Mouse (Mus musculus) cortical plate, adult 2 months (tissue): ENCODE results near the gene Zup1. TPM values are rescaled to one million over a fixed set of nuclear protein-coding genes. Genes with fewer than 3 reads are reported as not detected.
"Not testable (repeated sequence)": the region's sequence is repeated elsewhere in the genome, so short reads cannot be mapped to it uniquely, and the experiment has no call there.

ENCODE experiments used
- H3K27ac ChIP-seq: fragments of 200-500 bp; 2 replicates; pipeline ENCODE4 v1.5.1; 2012; ENCODE audit warnings: low read length, control low read depth, inconsistent platforms; ENCODE audit not compliant: insufficient read depth
- H3K4me1 ChIP-seq: fragments of 200-500 bp; 2 replicates; pipeline ENCODE4 v1.6.1; 2011; ENCODE audit warnings: low read length; ENCODE audit not compliant: control insufficient read depth, insufficient read depth
- H3K4me3 ChIP-seq: fragments of 200-500 bp; 2 replicates; pipeline ENCODE4 v1.5.1; 2011; ENCODE audit warnings: mild to moderate bottlenecking, low read length, control low read depth; ENCODE audit not compliant: insufficient read depth
- CTCF ChIP-seq: fragments of 200-500 bp; IDR thresholded peaks from 2 replicates; pipeline ENCODE4 v1.5.1; 2011; ENCODE audit warnings: mild to moderate bottlenecking, control low read depth, low read length; ENCODE audit not compliant: insufficient read depth; ENCODE audit errors: extremely low read depth
- POLR2A ChIP-seq: fragments of 200-500 bp; IDR thresholded peaks from 2 replicates; pipeline ENCODE4 v1.6.1; 2011; ENCODE audit warnings: mild to moderate bottlenecking, low read length, control low read depth; ENCODE audit not compliant: insufficient read depth; ENCODE audit errors: extremely low read depth
- polyA plus RNA-seq: library from polyadenylated mRNA; depleted of rRNA; stranded (reverse); fragments of >200 nt; gene quantifications from 2 replicates; pipeline ENCODE4 v1.2.3, GENCODE M21; 2012; rRNA removed

Gene Zup1
- polyA plus RNA-seq, 1 experiment: 8.0 TPM

GRCm38 (mm10) chr10:33904530-33905481 is 46.3 kb downstream of the Zup1 start, which contains the start of gene Rsph4a:
Rsph4a (plus strand) TSS chr10:33905111.
- Histone ChIP-seq H3K4me3 (peak within 1 kb of the TSS; percentile 63), H3K27ac (no peak within 1 kb of the TSS), H3K4me1 (no peaks in the 10 kb centered on the region)
- no peak for TF ChIP-seq POLR2A
- no peak for TF ChIP-seq CTCF

- H3K4me3 ChIP-seq, H3K4me1 ChIP-seq, H3K27ac ChIP-seq: not testable (repeated sequence)
These were observed 49.5 kb downstream of the Zup1 start for GRCm38 (mm10) chr10:33901520-33901919.

GRCm38 (mm10) chr10:33882411-33882810 is 68.7 kb downstream of the Zup1 start:
- not testable (repeated sequence) for H3K4me3 ChIP-seq, H3K27ac ChIP-seq, H3K4me1 ChIP-seq

GRCm38 (mm10) chr10:33872672-33873398 is 78.2 kb downstream of the Zup1 start:
- TF ChIP-seq CTCF (no peak), POLR2A (no peak)
- Histone ChIP-seq H3K4me1 (no peaks in the 10 kb centered on the region), H3K4me3 (no peak overlapping the region), H3K27ac (no peak overlapping the region)

GRCm38 (mm10) chr10:33870441-33870840 is 80.6 kb downstream of the Zup1 start:
- Histone ChIP-seq H3K4me3 (no peak overlapping the region), H3K27ac (no peak overlapping the region), H3K4me1 (no peaks in the 10 kb centered on the region)
- TF ChIP-seq POLR2A (no peak), CTCF (no peak)

Other genes with a start within 250 kb of the Zup1 start
- not detected in 2 replicates for gene Sult3a2, start 164.6 kb downstream of the Zup1 start, polyA plus RNA-seq
- 0.10 TPM in 1 of 2 replicates, not detected in the other for gene Sult3a1, start 93.5 kb downstream of the Zup1 start, polyA plus RNA-seq
- gene Rsph4a, start 46.2 kb downstream of the Zup1 start, polyA plus RNA-seq: 0.49 and 1.0 TPM in 2 replicates
- 65.8 and 72.3 TPM in 2 replicates for gene Rwdd1, start 68.4 kb upstream of the Zup1 start, polyA plus RNA-seq
- 0.19 TPM in 1 of 2 replicates, not detected in the other for gene Trappc3l, start 86.3 kb upstream of the Zup1 start, polyA plus RNA-seq
- gene Calhm4, start 93.0 kb upstream of the Zup1 start, polyA plus RNA-seq: 0.02 TPM in 1 of 2 replicates, not detected in the other
- 2.0 and 2.4 TPM in 2 replicates for gene Calhm5, start 145.2 kb upstream of the Zup1 start, polyA plus RNA-seq
- 0.42 and 0.56 TPM in 2 replicates for gene Calhm6, start 176.7 kb upstream of the Zup1 start, polyA plus RNA-seq